Mouse (Mus musculus): ENCODE results near the gene Zfp553. TPM values are rescaled to one million over a fixed set of nuclear protein-coding genes. Genes with fewer than 3 reads are reported as not detected.
A peak's percentile ranks its signal among the peaks of the same experiment; 100 is the strongest.

Zfp553 gene
- polyA plus RNA-seq, 1 experiment from 2014 or later: 24.3 TPM

GRCm38 (mm10) chr7:127214981-127215871, 17.6 kb upstream of the Zfp553 start:
- DNase-seq (peak; percentile 89), ATAC-seq (ENCODE audit: insufficient read depth) (peak; percentile 47; the same call in 1 of the 2 replicates)
- H3K4me2 ChIP-seq: peak overlapping the region; percentile 62
- H3K9me3 ChIP-seq (ENCODE audit: low read depth, low read length): no peaks in the 10 kb centered on the region
- H3K4me3 ChIP-seq (ENCODE audit: low read depth, low read length): peak overlapping the region; percentile 33
- no peaks in the 10 kb centered on the region for H3K36me3 ChIP-seq (ENCODE audit: insufficient read depth)
- peak; percentile 89 for TF ChIP-seq CTCF (IDR thresholded peaks at IDR 0.05; ENCODE audit: low read depth)
- H3K4me1 ChIP-seq (ENCODE audit: insufficient read depth): no peaks in the 10 kb centered on the region
- H3K9ac ChIP-seq: peak overlapping the region; percentile 47
- WGBS: 24% methylated on average over 33 of the region's 33 CpGs
- peaks cover 4% of the 10 kb centered on the region; the same call in 1 of the 2 replicates for H3K27me3 ChIP-seq (ENCODE audit: insufficient read depth, low read length)
- H3K27ac ChIP-seq (ENCODE audit: low read depth): no peak overlapping the region

- Histone ChIP-seq H3K4me1 (ENCODE audit: insufficient read depth) (no peaks in the 10 kb centered on the region), H3K9me3 (ENCODE audit: low read depth, low read length) (no peaks in the 10 kb centered on the region)
- 81% methylated on average over 5 of the region's 5 CpGs for whole genome bisulfite sequencing
Observed at GRCm38 (mm10) chr7:127216307-127216706, 16.6 kb upstream of the Zfp553 start.

DNA sequence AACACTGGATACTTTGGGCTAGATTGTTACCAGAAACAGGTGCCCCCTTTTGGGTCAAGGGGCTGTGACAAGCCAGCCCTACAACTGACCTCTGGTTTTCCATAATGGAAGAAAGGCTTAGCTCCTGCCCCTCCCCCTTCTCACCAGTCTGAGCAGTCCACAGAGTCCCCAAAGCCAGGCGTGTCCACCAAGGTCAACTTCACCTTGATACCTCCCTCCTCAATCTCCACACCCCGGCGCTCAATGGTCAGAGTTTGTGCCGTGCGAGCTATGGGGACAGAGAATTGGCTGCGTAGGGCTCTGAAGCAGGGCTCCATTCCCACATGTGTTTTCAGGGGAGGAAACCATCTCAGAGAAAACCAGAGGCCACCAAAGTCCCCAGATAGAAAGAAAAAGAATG, 15.4 kb upstream of the Zfp553 start:
- DNase-seq (no peak), ATAC-seq (ENCODE audit: insufficient read depth) (no peak)
- peaks cover 4% of the 10 kb centered on the region; the same call in 1 of the 2 replicates for H3K27me3 ChIP-seq (ENCODE audit: insufficient read depth, low read length)
- no peak overlapping the region for H3K4me3 ChIP-seq (ENCODE audit: low read depth, low read length)
- no peak overlapping the region for H3K27ac ChIP-seq (ENCODE audit: low read depth)
- WGBS: 87% methylated on average over 6 of the region's 6 CpGs
- H3K4me2 ChIP-seq: no peak overlapping the region
- no peak for TF ChIP-seq CTCF (IDR thresholded peaks at IDR 0.05; ENCODE audit: low read depth)
- H3K36me3 ChIP-seq (ENCODE audit: insufficient read depth): no peaks in the 10 kb centered on the region
- no peaks in the 10 kb centered on the region for H3K4me1 ChIP-seq (ENCODE audit: insufficient read depth)
- no peak overlapping the region; the same call in 1 of the 2 replicates for H3K9ac ChIP-seq
- 0 out of 2 replicates have a peak, but pooled peaks cover 3% of the 10 kb centered on the region for H3K9me3 ChIP-seq (ENCODE audit: low read depth, low read length)

More at GRCm38 (mm10) chr7:127216307-127216706, 16.6 kb upstream of the Zfp553 start:
- no peak for DNase-seq
- Histone ChIP-seq H3K36me3 (ENCODE audit: insufficient read depth) (no peaks in the 10 kb centered on the region), H3K27ac (ENCODE audit: low read depth) (no peak overlapping the region), H3K27me3 (ENCODE audit: insufficient read depth, low read length) (peaks cover 4% of the 10 kb centered on the region; the same call in 1 of the 2 replicates), H3K4me3 (ENCODE audit: low read depth, low read length) (no peak overlapping the region), H3K9ac (no peak overlapping the region), H3K4me2 (no peak overlapping the region)
- ATAC-seq (ENCODE audit: insufficient read depth): no peak
- no peak for TF ChIP-seq CTCF (IDR thresholded peaks at IDR 0.05; ENCODE audit: low read depth)

DNA sequence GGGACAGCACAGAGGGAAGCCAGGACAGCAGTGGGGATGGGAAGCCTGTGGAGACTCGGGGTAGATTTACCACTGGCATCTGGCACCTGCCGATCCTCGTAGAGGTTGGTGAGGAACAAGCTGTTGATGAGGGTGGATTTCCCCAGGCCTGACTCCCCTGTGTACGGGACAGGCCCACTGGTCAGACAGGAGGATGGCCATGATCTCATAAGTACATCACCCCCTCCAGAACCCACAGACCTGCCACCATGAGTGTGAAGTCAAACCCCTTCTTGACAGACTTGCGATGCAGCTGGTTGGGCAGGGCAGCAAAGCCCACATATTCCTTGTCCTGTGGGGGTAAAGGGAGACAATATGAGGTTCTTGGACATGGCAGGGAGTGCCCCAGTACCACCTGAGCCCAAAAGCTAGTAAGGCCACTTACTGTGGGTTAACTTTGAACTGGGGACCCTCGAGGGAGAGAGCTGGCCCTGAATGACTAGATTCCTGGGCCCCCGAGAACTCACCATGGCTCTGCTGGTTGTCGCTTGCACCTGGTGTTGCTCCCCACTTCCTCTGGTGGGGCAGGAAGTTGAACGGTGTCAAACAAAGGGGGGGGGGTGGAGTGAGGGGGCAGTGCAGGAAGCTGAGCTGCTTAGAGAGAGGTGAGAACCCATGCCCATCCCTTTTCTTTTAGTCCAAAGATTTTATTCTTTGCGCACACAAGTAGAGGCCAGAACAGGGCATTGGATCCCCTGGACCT, 14.8 kb upstream of the Zfp553 start:
- H3K27me3 ChIP-seq (ENCODE audit: insufficient read depth, low read length): peaks cover 4% of the 10 kb centered on the region; the same call in 1 of the 2 replicates
- H3K27ac ChIP-seq (ENCODE audit: low read depth): no peak overlapping the region
- no peak overlapping the region for H3K9ac ChIP-seq
- 0 out of 2 replicates have a peak, but pooled peaks cover 3% of the 10 kb centered on the region for H3K9me3 ChIP-seq (ENCODE audit: low read depth, low read length)
- no peak for TF ChIP-seq CTCF (IDR thresholded peaks at IDR 0.05; ENCODE audit: low read depth)
- 70% methylated on average over 10 of the region's 10 CpGs for WGBS
- no peak overlapping the region for H3K4me2 ChIP-seq
- no peaks in the 10 kb centered on the region for H3K4me1 ChIP-seq (ENCODE audit: insufficient read depth)
- DNase-seq: no peak
- no peak overlapping the region for H3K4me3 ChIP-seq (ENCODE audit: low read depth, low read length)
- no peak for ATAC-seq (ENCODE audit: insufficient read depth)
- H3K36me3 ChIP-seq (ENCODE audit: insufficient read depth): no peaks in the 10 kb centered on the region

- H3K27me3 ChIP-seq (ENCODE audit: insufficient read depth, low read length): peaks cover 4% of the 10 kb centered on the region; the same call in 1 of the 2 replicates
- H3K9ac ChIP-seq: no peak overlapping the region
- no peak for TF ChIP-seq CTCF (IDR thresholded peaks at IDR 0.05; ENCODE audit: low read depth)
- no peak overlapping the region for H3K4me3 ChIP-seq (ENCODE audit: low read depth, low read length)
- no peak overlapping the region; the same call in 1 of the 2 replicates for H3K27ac ChIP-seq (ENCODE audit: low read depth)
- WGBS: 87% methylated on average over 4 of the region's 4 CpGs
- H3K4me1 ChIP-seq (ENCODE audit: insufficient read depth): no peaks in the 10 kb centered on the region
- ATAC-seq (ENCODE audit: insufficient read depth): no peak
- no peak overlapping the region for H3K4me2 ChIP-seq
- no peaks in the 10 kb centered on the region for H3K36me3 ChIP-seq (ENCODE audit: insufficient read depth)
- H3K9me3 ChIP-seq (ENCODE audit: low read depth, low read length): 0 out of 2 replicates have a peak, but pooled peaks cover 3% of the 10 kb centered on the region
- no peak for DNase-seq
Observed at GRCm38 (mm10) chr7:127218670-127219069, 14.2 kb upstream of the Zfp553 start.

DNA sequence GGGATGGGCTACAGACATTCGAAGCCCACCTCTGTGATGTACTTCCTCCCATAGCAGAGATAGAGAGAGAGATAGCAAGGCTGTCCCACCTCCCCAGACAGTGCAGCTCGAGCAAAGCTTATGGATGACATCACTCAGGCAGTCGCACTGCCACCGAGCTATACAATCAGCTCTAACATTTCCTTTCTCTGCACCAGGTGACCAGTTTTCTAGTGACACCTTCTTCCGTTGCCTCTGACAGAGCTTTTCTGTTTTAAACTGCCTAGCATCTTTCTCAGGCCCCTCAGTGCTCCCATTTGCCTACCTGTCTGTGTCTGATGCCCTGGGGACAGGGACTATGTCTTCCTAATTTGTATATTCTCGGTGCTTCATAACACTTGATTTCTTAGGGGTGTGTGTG, 12.4 kb upstream of the Zfp553 start:
- 0 out of 2 replicates have a peak, but pooled peaks cover 3% of the 10 kb centered on the region for H3K9me3 ChIP-seq (ENCODE audit: low read depth, low read length)
- H3K9ac ChIP-seq: no peak overlapping the region
- H3K27ac ChIP-seq (ENCODE audit: low read depth): no peak overlapping the region
- ATAC-seq (ENCODE audit: insufficient read depth) (no peak), DNase-seq (no peak)
- WGBS: 79% methylated on average over 6 of the region's 6 CpGs
- no peak overlapping the region for H3K4me3 ChIP-seq (ENCODE audit: low read depth, low read length)
- no peaks in the 10 kb centered on the region for H3K4me1 ChIP-seq (ENCODE audit: insufficient read depth)
- no peak overlapping the region for H3K4me2 ChIP-seq
- TF ChIP-seq CTCF (IDR thresholded peaks at IDR 0.05; ENCODE audit: low read depth): no peak
- H3K27me3 ChIP-seq (ENCODE audit: insufficient read depth, low read length): no peaks in the 10 kb centered on the region
- no peaks in the 10 kb centered on the region for H3K36me3 ChIP-seq (ENCODE audit: insufficient read depth)

Data from lung, embryonic 14.5 days (tissue).